Mouse (Mus musculus): ENCODE data around the gene Mmp21. TPM values are rescaled to one million over a fixed set of nuclear protein-coding genes. Genes with fewer than 3 reads are reported as not detected.
"Not testable (repeated sequence)": the region's sequence is repeated elsewhere in the genome, so short reads cannot be mapped to it uniquely, and the experiment has no call there.

The Mmp21 gene
- total and polyA plus RNA-seq, 3 experiments, result not detected

- Histone ChIP-seq H3K27ac (no peak overlapping the region), H3K36me3 (ENCODE audit: control insufficient read depth, insufficient read depth, low read length) (no peaks in the 10 kb centered on the region), H3K4me3 (no peak overlapping the region), H3K27me3 (ENCODE audit: control insufficient read depth, insufficient read depth, low read length) (no peaks in the 10 kb centered on the region), H3K4me1 (ENCODE audit: control insufficient read depth, insufficient read depth, low read length) (no peaks in the 10 kb centered on the region), H3K9ac (ENCODE audit: low read depth, low read length) (no peak overlapping the region), H3K79me2 (replicated peaks; ENCODE audit: control insufficient read depth, insufficient read depth, low read length) (no peaks in the 10 kb centered on the region)
- no peak for DNase-seq
- intact Hi-C loops (cut with DNase I), result no loop called here
- no peak for TF ChIP-seq POLR2A (IDR thresholded peaks at IDR 0.05; ENCODE audit: insufficient read depth, low read depth, low read length)
- no peak for TF ChIP-seq CTCF (IDR thresholded peaks at IDR 0.05)
- TF ChIP-seq EP300 (IDR thresholded peaks at IDR 0.05; ENCODE audit: insufficient read depth, low read depth, low read length), result no peak
- 64% methylated on average over 4 of the region's 4 CpGs for WGBS
Measured at GRCm38 (mm10) chr7:133699885-133700284, 20.0 kb upstream of the Mmp21 start.

DNA sequence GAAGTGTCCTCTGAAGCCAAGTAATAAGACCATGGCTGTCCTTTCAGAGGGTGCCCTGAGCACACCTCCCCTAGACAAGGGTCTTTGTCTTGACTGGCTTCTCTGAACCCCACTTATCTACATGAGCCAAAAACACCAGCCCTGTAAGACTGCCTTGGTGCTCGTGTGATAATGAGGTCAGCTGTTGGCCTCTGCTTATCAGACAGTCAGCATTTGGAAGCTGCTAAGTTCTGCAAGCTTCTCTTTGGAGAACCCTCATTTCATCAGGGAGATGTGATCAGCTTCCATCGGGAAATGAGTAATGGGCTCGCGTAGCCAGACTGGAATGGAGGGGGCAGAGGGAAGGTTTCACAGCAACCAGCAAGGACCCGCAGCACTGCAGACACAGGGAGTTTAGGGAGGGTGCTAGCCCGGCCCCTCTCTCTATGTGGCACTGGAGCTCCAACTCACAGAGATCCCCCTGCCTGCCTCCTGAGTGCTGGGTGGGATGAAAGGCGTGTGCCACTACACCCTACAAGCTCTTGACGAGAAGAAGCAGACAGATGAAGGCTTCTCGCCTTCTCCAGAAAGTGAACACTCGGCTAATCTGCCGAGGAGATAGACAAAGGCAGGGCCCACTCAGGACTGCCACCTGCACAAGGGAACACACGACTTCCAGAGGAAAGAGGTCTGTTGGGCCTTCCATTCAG is 18.3 kb upstream of the Mmp21 start:
- TF ChIP-seq EP300 (IDR thresholded peaks at IDR 0.05; ENCODE audit: insufficient read depth, low read depth, low read length), result no peak
- TF ChIP-seq CTCF (IDR thresholded peaks at IDR 0.05), result no peak
- no peak for TF ChIP-seq POLR2A (IDR thresholded peaks at IDR 0.05; ENCODE audit: insufficient read depth, low read depth, low read length)
- Histone ChIP-seq H3K27me3 (ENCODE audit: control insufficient read depth, insufficient read depth, low read length) (no peaks in the 10 kb centered on the region), H3K9ac (ENCODE audit: low read depth, low read length) (no peak overlapping the region), H3K27ac (no peak overlapping the region), H3K4me1 (ENCODE audit: control insufficient read depth, insufficient read depth, low read length) (no peaks in the 10 kb centered on the region), H3K79me2 (replicated peaks; ENCODE audit: control insufficient read depth, insufficient read depth, low read length) (no peaks in the 10 kb centered on the region), H3K36me3 (ENCODE audit: control insufficient read depth, insufficient read depth, low read length) (no peaks in the 10 kb centered on the region), H3K4me3 (no peak overlapping the region)
- no peak for DNase-seq
- 61% methylated on average over 12 of the region's 12 CpGs for WGBS
- intact Hi-C loops (cut with DNase I), result no loop called here

DNA sequence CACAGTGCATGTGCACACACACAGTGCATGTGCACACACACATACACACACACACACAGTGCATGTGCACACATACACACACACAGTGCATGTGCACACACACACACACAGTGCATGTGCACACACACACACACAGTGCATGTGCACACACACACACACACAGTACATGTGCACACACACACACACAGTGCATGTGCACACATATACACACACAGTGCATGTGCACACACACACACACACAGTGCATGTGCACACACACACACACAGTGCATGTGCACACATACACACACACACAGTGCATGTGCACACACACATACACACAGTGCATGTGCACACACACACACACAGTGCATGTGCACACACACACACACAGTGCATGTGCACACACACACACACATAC is 5.8 kb upstream of the Mmp21 start:
- H3K9ac ChIP-seq (ENCODE audit: low read depth, low read length); H3K27ac ChIP-seq; H3K27me3 ChIP-seq (ENCODE audit: control insufficient read depth, insufficient read depth, low read length); H3K79me2 ChIP-seq (replicated peaks; ENCODE audit: control insufficient read depth, insufficient read depth, low read length); H3K4me1 ChIP-seq (ENCODE audit: control insufficient read depth, insufficient read depth, low read length); intact Hi-C loops (cut with DNase I); DNase-seq; H3K4me3 ChIP-seq; H3K36me3 ChIP-seq (ENCODE audit: control insufficient read depth, insufficient read depth, low read length): not testable (repeated sequence)

DNA sequence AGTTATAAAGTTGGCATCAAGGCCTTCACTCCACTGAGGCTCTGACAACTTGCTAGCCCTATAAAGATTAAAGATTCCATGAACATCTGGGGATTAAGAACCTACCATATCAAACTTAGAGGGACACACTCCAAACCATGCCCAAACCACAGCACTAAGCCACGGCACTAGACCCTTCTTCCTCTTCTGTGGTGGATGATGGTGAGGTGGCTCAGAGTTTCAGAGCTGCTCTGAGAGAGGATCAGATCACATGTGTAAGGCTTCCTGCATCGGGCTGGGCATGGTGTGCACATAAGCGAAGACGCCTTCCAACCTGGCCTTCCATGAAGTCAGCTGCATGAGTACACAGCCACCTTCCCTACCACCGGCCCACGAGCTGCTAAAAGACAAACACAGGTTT is 4.8 kb upstream of the Mmp21 start:
- WGBS, result 94% methylated on average over 6 of the region's 6 CpGs
- intact Hi-C loops (cut with DNase I), result no loop called here
- Histone ChIP-seq H3K79me2 (replicated peaks; ENCODE audit: control insufficient read depth, insufficient read depth, low read length) (no peaks in the 10 kb centered on the region), H3K4me3 (no peak overlapping the region), H3K27ac (no peak overlapping the region), H3K4me1 (ENCODE audit: control insufficient read depth, insufficient read depth, low read length) (no peaks in the 10 kb centered on the region; the same call in 1 of the 2 replicates), H3K36me3 (ENCODE audit: control insufficient read depth, insufficient read depth, low read length) (no peaks in the 10 kb centered on the region), H3K9ac (ENCODE audit: low read depth, low read length) (no peak overlapping the region), H3K27me3 (ENCODE audit: control insufficient read depth, insufficient read depth, low read length) (no peaks in the 10 kb centered on the region)
- DNase-seq, result no peak
- TF ChIP-seq CTCF (IDR thresholded peaks at IDR 0.05) (no peak), POLR2A (IDR thresholded peaks at IDR 0.05; ENCODE audit: insufficient read depth, low read depth, low read length) (no peak), EP300 (IDR thresholded peaks at IDR 0.05; ENCODE audit: insufficient read depth, low read depth, low read length) (no peak)

DNA sequence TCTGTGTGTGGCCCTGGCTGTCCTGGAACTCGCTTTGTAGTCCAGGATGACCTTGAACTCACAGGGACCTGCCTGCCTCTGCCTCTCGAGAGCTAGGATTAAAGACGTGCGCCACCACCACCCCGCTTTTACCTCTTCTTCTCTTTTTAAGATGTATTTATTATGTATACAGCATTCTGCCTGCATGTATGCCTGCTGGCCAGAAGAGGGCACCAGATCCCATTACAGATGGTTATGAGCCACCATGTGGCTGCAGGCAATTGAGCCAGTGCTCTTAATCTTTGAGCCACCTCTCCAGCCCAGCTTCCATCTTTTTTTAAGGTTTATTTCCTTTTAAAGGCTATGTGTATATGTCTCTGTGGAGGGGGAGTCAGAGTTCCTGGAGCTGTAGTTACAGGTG is 4.2 kb upstream of the Mmp21 start:
- no peaks in the 10 kb centered on the region for H3K27me3 ChIP-seq (ENCODE audit: control insufficient read depth, insufficient read depth, low read length)
- WGBS, result 89% methylated on average over 5 of the region's 5 CpGs
- TF ChIP-seq CTCF (IDR thresholded peaks at IDR 0.05) (peak; percentile 57), EP300 (IDR thresholded peaks at IDR 0.05; ENCODE audit: insufficient read depth, low read depth, low read length) (no peak)
- H3K36me3 ChIP-seq (ENCODE audit: control insufficient read depth, insufficient read depth, low read length), result no peaks in the 10 kb centered on the region
- no peak overlapping the region for H3K4me3 ChIP-seq
- intact Hi-C loops (cut with DNase I), result no loop called here
- H3K27ac ChIP-seq, result no peak overlapping the region
- H3K9ac ChIP-seq (ENCODE audit: low read depth, low read length), result no peak overlapping the region
- DNase-seq, result no peak
- H3K79me2 ChIP-seq (replicated peaks; ENCODE audit: control insufficient read depth, insufficient read depth, low read length), result no peaks in the 10 kb centered on the region
- peaks cover 1% of the 10 kb centered on the region; the same call in 1 of the 2 replicates for H3K4me1 ChIP-seq (ENCODE audit: control insufficient read depth, insufficient read depth, low read length)

GRCm38 (mm10) chr7:133683626-133684025 is 3.8 kb upstream of the Mmp21 start:
- Histone ChIP-seq H3K79me2 (replicated peaks; ENCODE audit: control insufficient read depth, insufficient read depth, low read length) (no peaks in the 10 kb centered on the region), H3K9ac (ENCODE audit: low read depth, low read length) (no peak overlapping the region), H3K27ac (no peak overlapping the region), H3K4me3 (no peak overlapping the region), H3K36me3 (ENCODE audit: control insufficient read depth, insufficient read depth, low read length) (no peaks in the 10 kb centered on the region), H3K4me1 (ENCODE audit: control insufficient read depth, insufficient read depth, low read length) (peaks cover 1% of the 10 kb centered on the region; the same call in 1 of the 2 replicates), H3K27me3 (ENCODE audit: control insufficient read depth, insufficient read depth, low read length) (no peaks in the 10 kb centered on the region)
- no peak for TF ChIP-seq POLR2A (IDR thresholded peaks at IDR 0.05; ENCODE audit: insufficient read depth, low read depth, low read length)
- no peak for TF ChIP-seq CTCF (IDR thresholded peaks at IDR 0.05)
- no peak for TF ChIP-seq EP300 (IDR thresholded peaks at IDR 0.05; ENCODE audit: insufficient read depth, low read depth, low read length)
- 82% methylated on average over 5 of the region's 5 CpGs for WGBS
- DNase-seq, result no peak
- intact Hi-C loops (cut with DNase I), result no loop called here
